Mouse (Mus musculus) splenic B cell, adult 2 months (primary cell): ENCODE data around the gene Cdipt.
A peak's percentile ranks its signal among the peaks of the same experiment; 100 is the strongest.

ENCODE experiments used
- DNase-seq: peaks from one replicate; pipeline ENCODE4 v3.0.0-alpha.2; 2011; ENCODE audit warnings: low read depth, low spot score
- H3K27me3 ChIP-seq: 2 replicates; pipeline ENCODE4 v1.6.1; 2012; ENCODE audit warnings: mild to moderate bottlenecking, low read length, moderate library complexity, mixed read lengths; ENCODE audit not compliant: control insufficient read depth, poor library complexity, insufficient read depth, severe bottlenecking
- H3K36me3 ChIP-seq: 2 replicates; pipeline ENCODE4 v1.6.1; 2012; ENCODE audit warnings: mild to moderate bottlenecking, low read length, moderate library complexity, mixed read lengths; ENCODE audit not compliant: control insufficient read depth, poor library complexity, insufficient read depth, severe bottlenecking

The Cdipt gene

GRCm38 (mm10) chr7:127021563-127022527 lies 46.1 kb downstream of the Cdipt start:
- no peak for DNase-seq
- H3K36me3 ChIP-seq, result peaks cover 8% of the 10 kb centered on the region
- no peaks in the 10 kb centered on the region for H3K27me3 ChIP-seq

GRCm38 (mm10) chr7:127022528-127023271 lies 47.0 kb downstream of the Cdipt start:
- DNase-seq, result no peak
- Histone ChIP-seq H3K27me3 (no peaks in the 10 kb centered on the region), H3K36me3 (peaks cover 8% of the 10 kb centered on the region)

- Histone ChIP-seq H3K36me3 (peaks cover 8% of the 10 kb centered on the region), H3K27me3 (no peaks in the 10 kb centered on the region)
- DNase-seq, result no peak
Observed at GRCm38 (mm10) chr7:127023272-127023691, 47.6 kb downstream of the Cdipt start.

GRCm38 (mm10) chr7:127023896-127024690 lies 48.4 kb downstream of the Cdipt start:
- Histone ChIP-seq H3K36me3 (peaks cover 8% of the 10 kb centered on the region), H3K27me3 (no peaks in the 10 kb centered on the region)
- DNase-seq, result no peak

GRCm38 (mm10) chr7:127024755-127025555 lies 49.2 kb downstream of the Cdipt start:
- peak; percentile 88 for DNase-seq
- Histone ChIP-seq H3K27me3 (no peaks in the 10 kb centered on the region), H3K36me3 (peaks cover 8% of the 10 kb centered on the region)

- no peak for DNase-seq
- no peaks in the 10 kb centered on the region for H3K27me3 ChIP-seq
- H3K36me3 ChIP-seq, result peaks cover 8% of the 10 kb centered on the region
Observed at GRCm38 (mm10) chr7:127025556-127026160, 49.9 kb downstream of the Cdipt start.

- H3K27me3 ChIP-seq, result no peaks in the 10 kb centered on the region
- peaks cover 8% of the 10 kb centered on the region for H3K36me3 ChIP-seq
- DNase-seq, result peak; percentile 62
Observed at GRCm38 (mm10) chr7:127026161-127026600, 50.5 kb downstream of the Cdipt start.

- Histone ChIP-seq H3K36me3 (peaks cover 8% of the 10 kb centered on the region), H3K27me3 (no peaks in the 10 kb centered on the region)
- peak; percentile 90 for DNase-seq
Observed at GRCm38 (mm10) chr7:127026616-127026983, 50.9 kb downstream of the Cdipt start.

- peak; percentile 100 for DNase-seq
- Histone ChIP-seq H3K27me3 (no peaks in the 10 kb centered on the region), H3K36me3 (peaks cover 8% of the 10 kb centered on the region)
Observed at GRCm38 (mm10) chr7:127026984-127027726, 51.4 kb downstream of the Cdipt start, which contains the start of gene Maz. Gene Maz, minus strand, starts transcription at chr7:127027037.

GRCm38 (mm10) chr7:127027885-127028284 lies 52.2 kb downstream of the Cdipt start:
- no peaks in the 10 kb centered on the region for H3K27me3 ChIP-seq
- H3K36me3 ChIP-seq, result peaks cover 8% of the 10 kb centered on the region
- DNase-seq, result no peak
